25 mouse cellular contexts compared by ENCODE assay signal in genomic region chr1:91621141-91621540, GRCm38 (mm10).
DNase-seq lines count a peak whose midpoint lies in the region; TF ChIP-seq lines count a peak whose summit lies in the region.
"Had no signal": no experiment of that assay in that cellular context is flagged by ENCODE, and none has a peak within 500 bp of the region (broad histone marks: within the 10 kb centered on the region; RNA-seq: fewer than 3 reads in every experiment).

No protein-coding gene starts in this region.

- no peak for TF ChIP-seq CTCF in CH12.LX (conservative IDR thresholded peaks at IDR 0.05 in 1 of 2, IDR thresholded peaks at IDR 0.05 in 1 of 2; ENCODE audit: low read depth in 2 of 2, low read length in 2 of 2)

- DNase-seq in thymus, postnatal 0 days (ENCODE audit: low spot score): peak; percentile 57
- no peak for DNase-seq in thymus, adult 18-20 months
- DNase-seq in A20 (ENCODE audit: low read depth, low spot score) (peak; percentile 73), CH12.LX (ENCODE audit: extremely low read depth) (peak; percentile 6)
- DNase-seq in naive thymus-derived CD4-positive, alpha-beta T cell, adult 2 months (ENCODE audit: low read depth): peak; percentile 27
- DNase-seq in embryonic facial prominence, embryonic 10.5 days (ENCODE audit: low spot score): no peak
- DNase-seq in embryo, embryonic 10.5 days (ENCODE audit: low spot score): no peak
- DNase-seq: adrenal gland, adult 8-10 months; adrenal gland, postnatal 25 days; cerebellum, adult 11-12 months; cerebellum, adult 8-10 months; cerebellum, postnatal 10 days; cerebellum, postnatal 36 days; gastrocnemius, postnatal 10 days; gastrocnemius, postnatal 36 days; heart, adult 2 months; heart, postnatal 14 days; heart, postnatal 4 days had no signal

- H3K9ac ChIP-seq in CH12.LX (ENCODE audit: insufficient read depth, low read depth): no peak overlapping the region
- H3K9ac ChIP-seq: embryonic facial prominence, embryonic 12.5 days; embryonic facial prominence, embryonic 15.5 days; heart, embryonic 13.5 days; hindbrain, embryonic 14.5 days had no signal

- H3K4me2 ChIP-seq in CH12.LX (ENCODE audit: insufficient read depth, low read depth, poor library complexity, severe bottlenecking): no peak overlapping the region
- H3K4me2 ChIP-seq: embryonic facial prominence, embryonic 12.5 days; embryonic facial prominence, embryonic 15.5 days; heart, embryonic 13.5 days; hindbrain, embryonic 14.5 days had no signal

- H3K9me3 ChIP-seq in CH12.LX (replicated peaks; ENCODE audit: low read length): no peaks in the 10 kb centered on the region
- no peaks in the 10 kb centered on the region for H3K9me3 ChIP-seq in embryonic facial prominence, embryonic 10.5 days
- H3K9me3 ChIP-seq: embryonic facial prominence, embryonic 12.5 days; embryonic facial prominence, embryonic 15.5 days; G1E; heart, embryonic 10.5 days; heart, embryonic 13.5 days had no signal

- 89% methylated on average over 5 of the region's 5 CpGs for WGBS in embryonic facial prominence, embryonic 10.5 days

- dilution Hi-C loops in CH12.LX (cut with MboI; ENCODE audit: extremely low pct_ligation_motif_present, extremely low pct_unique_long_range_greater_than_20kb, low sequenced_read_pairs): no loop called here

- H3K27me3 ChIP-seq in CH12.LX (replicated peaks): peaks cover 43% of the 10 kb centered on the region
- no peaks in the 10 kb centered on the region for H3K27me3 ChIP-seq in embryonic facial prominence, embryonic 10.5 days (replicated peaks; ENCODE audit: low read depth, poor library complexity, severe bottlenecking)
- H3K27me3 ChIP-seq: embryonic facial prominence, embryonic 12.5 days; embryonic facial prominence, embryonic 15.5 days had no signal

- in situ Hi-C loops in CH12.LX (cut with MboI; ENCODE audit: low pct_ligation_motif_present, low pct_unique_long_range_greater_than_20kb, low sequenced_read_pairs): no loop called here

- no peaks in the 10 kb centered on the region for H3K79me2 ChIP-seq in CH12.LX (replicated peaks; ENCODE audit: control insufficient read depth, extremely low read depth, insufficient read depth, poor library complexity, severe bottlenecking)

- TF ChIP-seq EP300 in CH12.LX (IDR thresholded peaks at IDR 0.05; ENCODE audit: low read length): no peak

- no peaks in the 10 kb centered on the region for H3K4me1 ChIP-seq in CH12.LX (ENCODE audit: control insufficient read depth in 1 of 2, insufficient read depth in 2 of 2)
- peaks cover 18% of the 10 kb centered on the region for H3K4me1 ChIP-seq in embryonic facial prominence, embryonic 10.5 days
- H3K4me1 ChIP-seq: heart, embryonic 13.5 days had no signal

- TF ChIP-seq POLR2A in CH12.LX (IDR thresholded peaks at IDR 0.05; ENCODE audit: low read depth, low read length): no peak

- no peaks in the 10 kb centered on the region for H3K36me3 ChIP-seq in CH12.LX (replicated peaks in 1 of 2; ENCODE audit: control insufficient read depth in 1 of 2, insufficient read depth in 1 of 2, low read length in 1 of 2)
- no peaks in the 10 kb centered on the region for H3K36me3 ChIP-seq in embryonic facial prominence, embryonic 10.5 days (replicated peaks)
- H3K36me3 ChIP-seq: embryonic facial prominence, embryonic 12.5 days; embryonic facial prominence, embryonic 15.5 days; G1E; heart, embryonic 10.5 days; heart, embryonic 13.5 days had no signal

- no peak overlapping the region for H3K4me3 ChIP-seq in CH12.LX (replicated peaks in 1 of 3; ENCODE audit: low read depth in 2 of 3, low read length in 2 of 3, poor library complexity in 1 of 3)
- no peak overlapping the region for H3K4me3 ChIP-seq in embryonic facial prominence, embryonic 10.5 days
- H3K4me3 ChIP-seq: embryonic facial prominence, embryonic 12.5 days; embryonic facial prominence, embryonic 15.5 days; heart, adult 2 months; heart, embryonic 10.5 days; heart, embryonic 13.5 days had no signal

- TF ChIP-seq RAD21 in CH12.LX (IDR thresholded peaks at IDR 0.05; ENCODE audit: low read depth, low read length): no peak

- H3K27ac ChIP-seq in CH12.LX (ENCODE audit: insufficient read depth, low read depth): no peak overlapping the region
- H3K27ac ChIP-seq in embryonic facial prominence, embryonic 10.5 days (replicated peaks): no peak overlapping the region
- H3K27ac ChIP-seq: embryonic facial prominence, embryonic 12.5 days; embryonic facial prominence, embryonic 15.5 days; heart, adult 2 months; heart, embryonic 10.5 days; heart, embryonic 13.5 days; hindbrain, embryonic 14.5 days; hindbrain, postnatal 0 days had no signal

TF ChIP-seq in CH12.LX, 34 proteins besides CTCF, POLR2A, EP300 and RAD21:
- TF ChIP-seq IRF4 (IDR thresholded peaks at IDR 0.05; ENCODE audit: low read depth, low read length): no peak
- TF ChIP-seq SMC3 (IDR thresholded peaks at IDR 0.05; ENCODE audit: low read depth, low read length): no peak
- no peak for TF ChIP-seq JUND (conservative IDR thresholded peaks at IDR 0.05; ENCODE audit: low read depth, low read length)
- no peak for TF ChIP-seq USF2 (conservative IDR thresholded peaks at IDR 0.05; ENCODE audit: low read depth, low read length)
- no peak for TF ChIP-seq MEF2A (IDR thresholded peaks at IDR 0.05; ENCODE audit: borderline replicate concordance, low read depth, low read length)
- TF ChIP-seq KAT2A (IDR thresholded peaks at IDR 0.05; ENCODE audit: insufficient replicate concordance, low read length): no peak
- TF ChIP-seq GABPA (IDR thresholded peaks at IDR 0.05; ENCODE audit: insufficient replicate concordance, low read depth, low read length): no peak
- no peak for TF ChIP-seq USF1 (IDR thresholded peaks at IDR 0.05; ENCODE audit: low read depth, low read length)
- no peak for TF ChIP-seq PAX5 (IDR thresholded peaks at IDR 0.05; ENCODE audit: low read length)
- no peak for TF ChIP-seq E2F4 (IDR thresholded peaks at IDR 0.05; ENCODE audit: insufficient replicate concordance, low read depth, low read length)
- TF ChIP-seq TCF12 (IDR thresholded peaks at IDR 0.05; ENCODE audit: low read depth, low read length): no peak
- no peak for TF ChIP-seq ETS1 (conservative IDR thresholded peaks at IDR 0.05; ENCODE audit: low read depth, low read length)
- TF ChIP-seq JUN (IDR thresholded peaks at IDR 0.05; ENCODE audit: insufficient read depth, low read depth, low read length): no peak
- no peak for TF ChIP-seq ZC3H11A (IDR thresholded peaks at IDR 0.05; ENCODE audit: low read depth, low read length)
- no peak for TF ChIP-seq MYC (IDR thresholded peaks at IDR 0.05; ENCODE audit: low read depth, low read length)
- no peak for TF ChIP-seq MAZ (IDR thresholded peaks at IDR 0.05; ENCODE audit: low read depth, low read length)
- TF ChIP-seq MAX (IDR thresholded peaks at IDR 0.05; ENCODE audit: low read length): no peak
- no peak for TF ChIP-seq BHLHE40 (IDR thresholded peaks at IDR 0.05; ENCODE audit: low read depth, low read length)
- TF ChIP-seq ZNF384 (IDR thresholded peaks at IDR 0.05; ENCODE audit: low read depth, low read length): no peak
- TF ChIP-seq POLR2AphosphoS2 (IDR thresholded peaks at IDR 0.05; ENCODE audit: low read depth, low read length): no peak
TF ChIP-seq in CH12.LX: peak in this region for 0.

Comparison
In these comparisons a context has a peak if more than half of its experiments do, and no peak if none do; other contexts are left out.
1. DNase-seq: peak in thymus, postnatal 0 days (single experiment), A20 (single experiment), CH12.LX (single experiment) and naive thymus-derived CD4-positive, alpha-beta T cell, adult 2 months (single experiment); none in thymus, adult 18-20 months (0 of 2), embryonic facial prominence, embryonic 10.5 days (single experiment) and embryo, embryonic 10.5 days (single experiment).